Mouse (Mus musculus) cerebellum, adult 18-20 months (tissue): ENCODE data around the gene Rec114.

Experiments
- DNase-seq, 2 experiments: peaks; one replicate each; pipeline ENCODE4 v3.0.0; 2021

The Rec114 gene

DNA sequence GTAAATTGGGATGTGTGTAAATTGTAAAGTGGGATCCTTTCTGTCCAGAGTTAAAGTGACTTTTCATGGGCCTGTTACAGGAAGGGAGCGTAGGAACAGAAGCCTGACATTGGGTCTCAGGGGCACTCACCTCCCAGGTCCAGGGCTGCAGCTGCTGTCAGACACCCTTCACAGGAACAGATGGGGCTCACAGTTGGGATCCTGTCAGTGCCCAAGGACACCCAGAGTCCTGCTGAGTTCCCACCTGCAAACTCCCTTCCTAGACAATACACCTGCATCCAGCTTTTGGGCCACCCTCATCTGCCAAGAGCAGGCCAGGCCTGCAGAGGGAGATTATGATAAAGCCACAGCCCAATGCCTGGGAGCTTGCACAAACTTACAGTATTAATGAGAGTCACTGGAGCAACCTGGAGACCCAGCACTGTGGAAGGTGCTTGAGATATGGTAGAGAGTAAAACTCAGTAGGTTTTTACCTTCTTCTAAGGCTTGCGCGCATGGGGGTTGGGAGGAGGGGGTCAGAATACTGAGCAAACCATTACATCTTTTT lies at the start of gene Rec114:
Gene Rec114 (minus strand): TSS at position 263 of the 547 bp plus-strand sequence.
- DNase-seq = no peak

DNA sequence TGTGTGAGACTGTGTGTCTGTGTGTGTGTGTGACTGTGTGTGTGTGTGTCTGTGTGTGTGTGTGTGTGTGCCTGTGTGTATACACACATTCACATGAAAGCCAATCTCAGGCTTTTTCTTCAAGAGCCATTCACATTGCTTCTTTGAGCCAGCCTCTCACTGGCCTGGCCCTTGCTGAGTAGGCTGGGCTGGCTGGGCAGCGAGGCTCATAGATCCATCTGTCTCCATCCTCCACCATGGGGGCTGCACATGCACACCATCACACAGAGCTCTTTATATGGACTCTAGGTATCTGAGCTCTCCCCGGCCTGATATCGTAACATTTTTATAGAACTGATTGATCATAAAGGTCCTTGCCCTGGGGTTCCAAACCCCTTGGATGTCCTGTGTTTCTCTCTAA lies 45.7 kb upstream of the Rec114 start:
- DNase-seq = no peak

DNA sequence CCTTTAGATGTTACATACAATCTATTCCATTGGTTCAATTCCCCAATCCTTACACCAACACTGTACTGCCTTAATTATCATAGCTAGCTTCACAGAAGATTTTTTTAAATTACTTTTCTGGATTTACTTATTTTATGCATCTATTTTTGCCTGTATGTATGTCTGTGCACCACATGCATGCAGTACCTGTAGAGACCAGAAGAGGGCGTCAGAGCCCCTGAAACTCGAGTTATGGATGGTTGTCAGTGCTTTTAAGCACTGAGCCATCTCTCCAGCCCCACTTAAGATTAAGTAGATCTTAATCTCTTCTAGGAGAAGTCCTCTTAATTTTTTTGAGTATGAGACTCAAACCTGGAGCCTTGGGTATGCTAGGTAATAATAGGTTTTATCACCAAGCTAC lies 31.6 kb upstream of the Rec114 start:
- no peak for DNase-seq

DNA sequence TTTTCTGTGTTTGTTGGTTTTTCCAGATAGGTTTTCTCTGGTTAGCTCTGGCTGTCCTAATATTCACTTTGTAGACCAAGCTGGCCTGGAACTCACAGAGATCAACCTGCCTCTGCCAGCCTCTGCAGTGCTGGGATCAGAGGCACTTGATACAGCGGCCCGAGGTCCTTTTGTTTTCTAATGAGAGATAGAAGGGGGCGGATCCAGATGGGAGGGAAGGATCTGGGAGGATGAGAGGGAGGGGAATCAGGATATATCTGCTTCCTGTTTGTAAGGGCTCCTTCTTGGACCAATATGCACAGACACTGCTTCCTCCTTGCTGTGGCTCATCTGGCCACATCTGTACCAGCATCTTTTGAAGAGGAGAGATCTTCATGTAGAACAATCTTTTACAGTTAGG lies 31.0 kb upstream of the Rec114 start:
- no peak for DNase-seq

DNA sequence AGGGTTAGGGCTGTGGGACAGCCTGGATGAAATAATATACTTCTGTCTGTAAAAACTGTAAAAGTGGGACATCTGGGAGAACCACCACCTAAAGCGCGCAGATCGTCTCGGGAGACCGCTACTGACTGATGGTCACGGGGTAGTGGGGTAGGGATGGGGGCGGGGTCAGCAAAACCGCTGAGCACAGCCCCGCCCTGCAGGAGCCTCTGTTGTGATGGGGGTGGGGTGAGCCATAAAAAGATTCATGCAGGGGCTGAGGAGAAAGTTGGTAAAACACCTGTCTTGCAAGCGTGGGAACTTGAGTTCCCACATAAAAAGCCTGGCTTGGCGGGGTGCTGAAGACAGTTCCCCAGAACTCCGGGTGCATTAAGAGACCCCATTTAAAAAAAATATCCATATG lies 26.2 kb upstream of the Rec114 start:
- DNase-seq = no peak

DNA sequence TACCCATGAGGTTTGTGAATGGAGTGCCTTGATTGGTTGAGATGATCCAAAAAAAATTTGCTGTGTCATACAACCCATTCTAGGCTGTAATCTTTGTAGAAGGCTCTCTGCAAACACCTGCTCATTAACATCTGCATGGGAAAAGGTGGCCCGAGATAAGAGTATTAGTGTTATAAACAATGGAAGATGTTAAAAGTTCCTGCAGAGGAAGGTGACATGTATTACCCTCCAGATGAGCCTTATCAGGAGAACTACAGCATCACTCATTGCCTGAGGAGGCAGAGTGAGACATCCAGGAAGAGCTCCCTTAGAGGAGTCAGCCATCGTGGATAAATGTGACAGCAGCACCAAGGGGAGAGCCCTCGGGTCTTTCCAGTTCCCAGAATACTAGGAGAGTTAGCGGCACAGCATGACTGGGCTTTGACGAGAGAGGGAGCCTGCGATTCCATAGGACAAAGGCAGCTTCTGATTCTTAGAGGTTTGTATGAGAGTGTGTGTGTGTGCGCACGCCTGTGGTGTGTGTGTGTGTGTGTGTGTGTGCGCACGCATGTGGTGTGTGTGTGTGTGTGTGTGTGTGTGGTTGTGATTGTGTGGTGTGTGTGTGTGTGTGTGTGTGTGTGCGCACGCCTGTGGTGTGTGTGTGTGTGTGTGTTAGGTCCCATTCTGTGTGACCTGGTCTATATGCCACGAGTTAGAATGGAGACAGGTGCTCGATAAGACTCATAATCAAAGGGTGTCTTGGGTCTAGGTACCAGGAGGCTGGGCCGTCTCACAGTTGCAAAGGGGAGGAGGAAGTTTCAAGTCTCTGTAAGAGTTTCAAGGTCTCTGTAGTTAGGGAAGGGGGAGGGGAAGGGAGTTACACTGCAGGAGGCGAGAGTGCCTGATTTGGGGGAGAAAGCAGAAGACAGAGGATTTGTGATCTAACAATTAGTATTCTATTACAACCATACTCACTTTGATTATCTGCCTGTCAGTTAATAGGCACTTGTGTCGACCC lies 23.5 kb upstream of the Rec114 start:
- no peak for DNase-seq

DNA sequence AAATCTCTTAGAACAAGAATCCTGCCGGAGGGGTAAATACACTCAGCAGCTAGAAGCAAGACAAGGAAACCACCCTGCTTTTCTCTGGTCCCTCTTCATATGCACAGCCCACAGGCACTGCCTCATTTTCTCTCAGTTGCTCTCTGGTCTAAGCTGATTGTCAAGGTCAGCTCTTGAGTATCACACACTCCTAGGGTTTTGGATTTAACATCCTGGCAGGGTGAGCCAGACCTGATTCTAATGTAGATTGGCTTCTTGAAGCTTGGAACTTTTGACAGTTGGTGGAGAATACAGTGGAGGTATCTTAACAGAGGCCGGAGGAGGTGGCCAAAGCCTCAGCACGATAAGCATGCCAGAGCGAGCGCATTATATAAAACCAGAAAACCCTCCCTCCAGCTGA lies 20.6 kb upstream of the Rec114 start:
- no peak for DNase-seq

DNA sequence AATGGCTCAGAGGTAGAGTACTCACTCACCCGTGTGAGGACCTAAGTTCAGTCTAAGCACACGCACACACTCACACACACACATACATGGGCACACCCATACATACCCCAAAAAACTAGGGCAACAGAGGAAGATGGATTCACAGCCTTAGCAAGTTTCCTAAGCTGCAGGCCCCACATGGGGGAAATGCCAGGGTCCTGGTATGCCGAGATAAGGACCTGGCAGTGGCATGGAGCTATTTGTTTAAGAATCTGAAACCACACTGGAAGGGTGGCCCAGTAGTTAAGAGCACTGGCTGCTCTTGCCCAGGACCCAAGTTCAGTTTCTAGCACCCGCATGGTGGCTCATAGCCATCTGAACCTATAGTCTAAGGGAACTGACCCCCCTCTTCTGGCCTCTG lies 19.4 kb upstream of the Rec114 start:
- no peak for DNase-seq

DNA sequence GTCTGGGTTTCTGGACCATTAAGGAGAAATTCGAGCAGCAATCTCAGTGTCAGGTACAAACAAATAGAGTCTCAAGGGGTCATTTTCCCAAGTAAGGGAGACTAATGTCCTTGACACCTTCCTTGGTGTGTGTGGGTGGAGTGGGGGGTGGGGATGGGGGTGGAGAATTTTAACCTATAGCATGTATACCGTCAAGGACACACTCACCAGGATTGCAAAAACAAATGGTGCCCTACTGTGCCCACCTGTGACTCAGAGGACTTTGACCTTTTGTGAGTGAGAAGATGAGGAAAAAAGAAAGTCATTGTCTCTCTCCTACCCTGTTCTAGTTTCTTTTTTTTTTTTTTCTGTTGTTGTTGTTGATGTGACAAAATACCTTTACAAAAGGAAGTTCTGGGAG lies 18.3 kb upstream of the Rec114 start:
- DNase-seq = no peak

DNA sequence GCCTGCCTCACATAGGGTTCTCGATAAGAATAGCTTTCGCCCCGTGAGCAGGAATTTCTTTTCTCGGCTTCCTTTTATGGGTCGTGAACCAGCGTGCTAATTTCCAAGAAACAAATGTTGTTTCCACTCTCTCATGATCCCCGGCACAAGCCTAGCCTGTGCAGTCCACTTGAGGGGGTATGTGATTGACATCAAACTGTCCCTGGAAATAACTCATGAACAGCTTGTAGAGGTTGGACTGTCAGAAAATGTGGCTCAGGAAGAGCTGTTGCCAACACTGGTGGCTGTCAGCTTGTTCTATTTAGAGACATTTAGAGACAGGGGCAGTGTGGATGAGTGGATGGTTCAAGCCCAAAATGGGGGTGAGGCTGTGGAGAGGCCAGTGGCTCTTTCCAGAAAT lies 15.0 kb upstream of the Rec114 start:
- DNase-seq = no peak

DNA sequence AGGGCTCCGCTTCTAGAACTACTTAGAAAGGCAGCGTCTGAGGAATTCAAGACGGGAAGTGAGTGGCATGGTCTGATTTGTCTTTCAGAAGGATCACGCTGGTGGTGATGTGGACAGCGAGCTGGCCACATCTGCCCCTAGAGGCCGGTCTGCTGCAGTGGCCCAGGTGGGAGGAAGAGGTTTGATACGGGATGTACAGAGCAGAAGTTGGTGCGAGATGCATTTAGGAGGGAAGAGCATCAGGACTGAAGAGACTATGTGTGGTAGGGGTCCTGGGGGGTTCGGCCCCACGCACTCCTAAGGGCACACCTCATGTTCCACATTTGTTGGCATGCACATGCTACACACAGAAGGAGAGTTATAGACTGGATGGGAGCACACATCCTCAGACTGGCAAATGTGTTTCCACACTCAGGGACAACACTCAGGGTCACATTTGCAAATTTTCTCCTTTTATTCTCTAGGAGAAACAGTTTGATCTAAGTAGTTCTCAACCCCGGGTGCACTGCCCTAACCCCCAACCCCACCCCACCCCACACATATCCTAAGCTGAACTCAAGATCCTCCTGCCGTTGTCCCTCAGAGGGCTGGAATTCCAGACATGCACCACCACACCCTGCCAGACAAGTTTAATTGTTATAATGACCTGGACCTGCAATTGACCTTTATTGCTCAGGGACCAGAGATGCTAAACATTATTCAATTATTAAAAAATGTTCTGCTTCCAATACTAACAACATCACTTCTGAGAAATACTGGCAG lies 12.8 kb upstream of the Rec114 start:
- no peak for DNase-seq

DNA sequence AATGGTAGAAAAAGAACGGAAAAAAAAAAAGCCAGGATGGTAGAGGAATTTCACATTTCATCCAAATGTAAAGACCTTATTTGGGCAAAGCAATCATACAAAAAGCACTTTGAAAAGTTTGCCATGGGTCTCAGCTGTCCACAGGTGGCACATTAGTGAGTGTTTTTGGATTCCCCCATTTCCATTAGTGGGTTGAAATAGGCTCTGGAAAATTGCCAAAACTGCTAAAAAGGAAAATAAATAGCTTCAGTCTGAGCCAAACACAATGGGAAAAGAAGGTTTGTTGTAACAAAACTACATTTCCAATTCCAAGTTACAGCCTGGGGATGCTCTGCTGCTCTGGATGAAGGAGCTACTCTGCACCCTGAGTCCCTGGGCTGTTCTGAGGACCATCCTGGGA lies 9.8 kb upstream of the Rec114 start:
- no peak for DNase-seq

DNA sequence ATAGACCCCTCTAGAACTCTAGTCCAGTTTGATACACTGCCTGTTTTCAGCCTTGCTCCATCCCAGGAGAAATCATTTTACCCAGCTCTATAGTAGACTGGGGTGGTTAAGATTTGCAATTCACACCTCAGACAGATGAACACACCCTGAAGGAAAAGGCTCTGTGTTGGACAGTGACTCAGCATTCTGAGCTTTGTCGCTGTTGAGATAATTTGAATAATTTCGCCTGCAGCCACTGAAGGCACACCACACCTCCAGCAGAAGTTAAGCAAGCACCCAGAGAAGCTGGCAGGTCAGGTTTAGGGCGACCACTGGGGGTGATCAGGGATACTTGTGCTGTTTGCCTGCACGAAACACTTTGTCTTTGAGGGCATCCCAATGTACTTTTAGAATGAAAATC lies 4.4 kb upstream of the Rec114 start:
- DNase-seq = no peak

DNA sequence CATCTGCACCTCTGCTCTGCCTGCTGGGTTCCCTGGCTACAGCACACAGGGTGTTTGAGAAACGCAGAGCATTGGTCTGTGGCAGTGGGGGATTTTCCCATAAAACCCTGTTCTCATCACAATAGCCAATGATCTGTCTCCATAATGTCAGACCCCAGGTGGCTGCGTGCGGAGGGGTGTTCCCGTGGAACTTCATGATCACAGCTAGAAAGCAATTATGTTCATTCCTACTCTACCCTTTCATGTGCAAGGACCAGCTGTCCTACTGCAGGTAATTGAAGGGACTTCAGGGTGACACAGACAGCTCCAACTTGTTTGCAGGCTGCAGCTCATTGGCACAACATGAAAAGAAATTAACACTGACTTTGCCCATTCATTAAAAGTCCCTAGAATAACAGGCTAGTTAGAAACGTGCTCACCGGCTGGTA lies 3.6 kb upstream of the Rec114 start:
- DNase-seq = no peak

DNA sequence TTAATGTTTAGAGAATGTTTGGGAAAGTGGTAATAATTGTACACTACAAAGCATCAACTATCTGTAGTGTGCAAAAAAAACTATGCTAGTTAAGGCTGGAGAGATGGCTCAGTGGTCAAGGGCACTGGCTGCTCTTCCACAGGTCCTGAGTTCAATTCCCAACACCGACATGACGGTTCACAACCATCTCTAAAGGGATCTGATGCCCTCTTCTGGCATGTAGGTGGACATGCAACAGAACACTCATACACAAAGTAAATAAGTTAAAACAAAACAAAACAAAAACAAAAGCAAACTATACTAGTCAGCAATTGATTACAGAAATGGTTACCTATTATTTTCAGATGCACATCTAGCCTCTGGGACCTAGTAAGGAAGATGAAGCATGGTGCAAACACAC lies 1.1 kb downstream of the Rec114 start:
- no peak for DNase-seq

DNA sequence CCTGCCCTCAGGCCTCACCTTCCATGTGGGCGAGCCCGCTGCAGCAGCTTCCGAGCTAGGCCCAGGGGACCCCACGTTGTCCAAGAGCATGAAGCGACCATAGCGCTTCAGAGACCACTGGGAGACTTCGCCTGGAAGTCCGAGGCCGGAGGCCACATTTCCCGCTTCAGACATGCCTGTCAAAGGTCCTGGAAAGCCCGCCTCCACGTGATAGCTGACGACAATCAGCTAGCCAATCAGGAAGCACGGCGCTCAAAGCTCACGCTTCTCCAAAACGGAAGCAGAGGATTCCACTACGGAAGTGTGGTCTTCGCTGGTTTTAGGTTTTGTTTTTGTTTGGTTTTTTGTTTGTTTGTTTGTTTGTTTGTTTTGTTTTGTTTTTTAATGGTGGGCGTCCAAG lies 2.4 kb downstream of the Rec114 start:
- no peak for DNase-seq

DNA sequence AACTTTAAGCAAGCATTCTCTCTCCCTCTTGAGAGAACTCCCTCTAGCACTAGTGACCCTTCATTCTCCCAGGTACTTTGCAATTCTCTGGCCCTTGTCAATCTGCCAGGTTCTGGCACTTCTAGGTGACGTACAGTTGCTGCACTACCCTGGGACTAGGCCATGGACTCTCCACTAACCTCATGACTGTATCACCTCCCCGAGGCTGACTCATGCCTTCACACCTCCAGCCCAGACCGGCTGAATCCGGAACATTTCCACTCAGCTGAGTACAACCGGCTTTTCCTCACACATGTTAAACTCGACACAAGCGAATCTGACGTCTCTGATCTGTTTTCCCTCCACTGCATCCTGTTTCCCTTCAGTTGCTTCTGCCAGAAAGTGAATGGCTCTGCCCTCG lies 4.0 kb downstream of the Rec114 start:
- no peak for DNase-seq

DNA sequence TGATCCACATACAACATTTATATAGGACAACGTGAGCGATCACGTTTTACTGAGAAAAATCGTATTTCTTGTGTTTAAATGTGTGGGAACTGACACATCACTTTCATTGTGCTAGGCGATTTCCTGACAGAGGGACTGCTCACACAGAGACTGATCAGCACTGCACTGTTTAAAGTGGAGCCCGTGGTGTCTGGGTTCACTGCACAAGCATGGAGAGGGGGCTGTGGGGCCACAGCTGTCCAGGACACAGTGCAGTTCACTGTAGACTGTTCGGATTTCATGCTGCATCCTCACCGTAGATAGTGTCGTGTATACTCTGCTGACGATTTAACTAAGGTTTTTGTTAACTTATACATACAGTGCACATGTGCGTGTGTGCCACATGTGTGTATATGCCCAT lies 20.6 kb downstream of the Rec114 start:
- DNase-seq = no peak

DNA sequence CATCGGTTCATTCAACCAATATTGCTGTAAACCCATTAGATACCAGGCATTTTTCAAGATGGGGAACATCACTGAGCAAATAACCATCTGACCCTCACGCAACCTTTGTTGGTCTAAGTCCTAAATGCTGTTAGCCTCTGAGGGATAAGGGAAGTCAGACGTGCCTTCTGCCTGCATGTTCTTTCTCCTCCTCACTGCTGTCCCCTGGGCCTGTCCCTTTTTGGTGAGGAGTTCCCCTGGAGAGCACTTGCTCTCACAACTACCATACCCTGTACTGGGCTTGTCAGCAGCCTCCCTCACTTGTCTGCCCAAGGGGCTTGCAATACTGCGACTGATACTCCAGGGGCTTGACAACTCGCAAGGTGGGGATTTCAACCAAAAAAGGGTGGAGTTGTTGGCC lies 21.6 kb downstream of the Rec114 start:
- DNase-seq = no peak

DNA sequence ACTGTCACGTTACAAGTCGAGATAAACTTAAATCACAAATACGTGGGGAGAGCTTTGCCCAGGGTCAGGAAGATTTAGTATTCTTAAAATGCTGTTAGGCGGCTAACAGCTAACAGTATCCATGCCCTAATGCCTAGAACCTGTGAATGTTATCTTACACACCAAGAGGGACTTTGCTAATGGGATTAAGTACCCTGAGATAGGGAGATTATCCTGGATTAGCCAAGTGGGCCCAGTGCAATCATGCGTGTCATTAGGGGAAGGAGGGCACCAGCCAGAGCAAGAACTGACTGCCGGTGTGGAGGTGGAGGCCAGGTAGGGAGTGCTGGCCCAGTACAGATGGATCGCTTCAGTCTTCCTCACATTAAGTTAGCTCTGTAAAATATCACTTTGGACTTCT lies 22.7 kb downstream of the Rec114 start:
- no peak for DNase-seq

DNA sequence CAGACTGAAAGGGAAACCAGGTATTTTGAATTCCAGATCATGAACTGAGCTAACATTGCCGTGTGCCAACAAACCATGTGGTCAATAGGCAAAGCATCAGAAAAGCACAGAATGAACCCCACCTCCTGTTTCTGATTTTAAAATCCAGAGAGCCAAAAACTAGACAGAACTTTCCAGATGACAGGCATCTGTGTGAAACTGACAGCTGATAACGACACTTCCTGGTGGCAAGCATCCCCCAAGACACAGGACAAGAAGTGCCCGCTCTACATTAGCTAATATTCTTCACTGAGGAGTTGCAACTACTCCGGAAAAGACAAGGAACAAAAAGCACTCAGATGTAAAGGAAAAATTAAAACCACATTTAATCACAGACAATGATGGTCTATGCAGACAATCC lies 23.6 kb downstream of the Rec114 start:
- no peak for DNase-seq

DNA sequence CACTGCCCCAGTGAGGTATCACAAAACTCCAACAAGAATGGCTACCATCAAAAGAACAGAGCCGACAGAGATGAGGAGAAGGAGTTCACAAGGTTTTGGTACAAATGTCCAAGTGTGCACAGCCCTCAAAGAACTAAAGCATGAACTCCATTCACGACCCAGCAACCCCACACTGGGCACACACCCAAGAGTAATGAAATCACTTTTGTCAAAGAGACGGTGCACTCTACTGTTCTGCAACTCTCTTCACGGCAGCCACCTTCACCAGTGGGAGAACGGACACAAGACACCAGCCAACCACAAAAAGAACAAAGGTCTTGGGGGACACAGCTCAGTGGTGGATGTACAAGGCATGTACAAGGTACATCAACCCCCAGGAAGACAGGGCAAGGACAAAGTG lies 24.3 kb downstream of the Rec114 start:
- DNase-seq = no peak

DNA sequence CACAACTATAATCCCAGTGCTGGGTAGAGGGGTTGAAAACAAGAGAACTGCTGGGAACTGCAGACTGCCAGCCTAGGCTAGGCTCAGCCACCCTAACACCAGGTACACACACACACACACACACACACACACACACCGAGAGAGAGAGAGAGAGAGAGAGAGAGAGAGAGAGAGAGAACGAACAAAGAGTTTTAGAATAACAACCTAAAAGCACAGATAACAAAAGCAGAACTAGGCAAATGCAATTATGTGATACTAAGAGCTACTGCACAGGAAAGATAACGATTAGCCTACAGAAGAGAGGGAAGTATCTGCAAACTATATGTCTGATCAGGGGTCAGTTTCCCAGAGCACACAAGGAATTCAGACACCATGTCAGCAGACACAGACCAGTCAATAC lies 24.8 kb downstream of the Rec114 start:
- no peak for DNase-seq

DNA sequence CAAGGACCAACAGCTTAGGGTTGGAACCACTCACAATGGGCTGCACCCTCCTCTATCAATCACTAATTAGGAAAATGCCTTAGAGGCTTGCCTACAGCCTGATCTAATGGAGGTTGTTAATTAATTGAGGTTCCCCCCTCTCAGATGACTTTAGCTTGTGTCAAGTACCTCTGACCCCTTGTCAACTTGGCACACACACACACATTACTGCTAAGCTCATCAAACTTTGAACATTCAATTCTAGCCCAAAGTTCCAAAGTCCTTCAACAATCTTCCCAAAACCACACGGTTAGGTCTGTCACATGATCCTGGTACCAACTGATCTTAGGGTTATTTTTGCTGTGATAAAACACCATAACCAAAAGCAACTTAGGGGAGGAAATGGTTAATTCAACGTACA lies 26.9 kb downstream of the Rec114 start:
- no peak for DNase-seq
